Mouse (Mus musculus) small intestine, adult 2 months (tissue): Measurements from ENCODE around the gene Fam166b.

Source experiments
- CTCF ChIP-seq: fragments of 200-500 bp; IDR thresholded peaks from 2 replicates; pipeline ENCODE4 v1.5.1; 2012; ENCODE audit warnings: low read depth, mild to moderate bottlenecking, control low read depth, inconsistent platforms, low read length, moderate library complexity, mixed read lengths; ENCODE audit not compliant: insufficient replicate concordance, insufficient read length; ENCODE audit errors: extremely low read depth
- POLR2A ChIP-seq: fragments of 200-500 bp; IDR thresholded peaks from 2 replicates; pipeline ENCODE4 v1.6.1; 2012; ENCODE audit warnings: low read depth, mild to moderate bottlenecking, control low read depth, inconsistent platforms, low read length, moderate library complexity

- TF ChIP-seq CTCF (peak; percentile 91), POLR2A (peak; percentile 98)
These were observed 13.1 kb upstream of the Fam166b start for GRCm38 (mm10) chr4:43442044-43442443.
